Mouse (Mus musculus) MEL (cell line): Measurements from ENCODE around the gene Irgm1. TPM values are rescaled to one million over a fixed set of nuclear protein-coding genes. Genes with fewer than 3 reads are reported as not detected.

Source experiments
- DNase-seq: peaks from one replicate; pipeline ENCODE4 v3.0.0; 2011; ENCODE audit warnings: low read depth, low spot score
- H3K27ac ChIP-seq: 2 replicates; pipeline ENCODE4 v1.5.1; 2012; ENCODE audit warnings: low read depth, mild to moderate bottlenecking, control low read depth, low read length, moderate library complexity; ENCODE audit not compliant: control insufficient read depth
- H3K27me3 ChIP-seq, 2 experiments: fragments of 150-350 bp in 1 of 2; sonication (generic) in 1 of 2; 2 replicates each; pipeline ENCODE4 v1.6.1; 2012; ENCODE audit warnings: low read length in 2 of 2, mild to moderate bottlenecking in 2 of 2, improper control_type of control experiment in 1 of 2, moderate library complexity in 1 of 2; ENCODE audit not compliant: insufficient read depth in 2 of 2, control insufficient read depth in 1 of 2
- H3K36me3 ChIP-seq, 2 experiments: 2 replicates each; pipeline ENCODE4 v1.6.1; 2012 to 2014; ENCODE audit warnings: low read length in 2 of 2, improper control_type of control experiment in 1 of 2, inconsistent platforms in 1 of 2, mild to moderate bottlenecking in 1 of 2; ENCODE audit not compliant: insufficient read depth in 2 of 2, control insufficient read depth in 1 of 2
- H3K4me1 ChIP-seq, 2 experiments: fragments of 150-350 bp in 1 of 2; sonication (generic) in 1 of 2; 2 replicates each; pipeline ENCODE4 v1.6.1; 2012; ENCODE audit warnings: low read length in 2 of 2, improper control_type of control experiment in 1 of 2, mild to moderate bottlenecking in 1 of 2; ENCODE audit not compliant: insufficient read depth in 2 of 2, control insufficient read depth in 1 of 2
- H3K4me3 ChIP-seq, 2 experiments: fragments of 150-350 bp in 1 of 2; sonication (generic) in 1 of 2; 2 replicates each; pipeline ENCODE4 v1.5.1; 2012; ENCODE audit warnings: low read depth in 2 of 2, low read length in 2 of 2, mild to moderate bottlenecking in 2 of 2, moderate library complexity in 2 of 2, control low read depth in 1 of 2, improper control_type of control experiment in 1 of 2; ENCODE audit not compliant: control insufficient read depth in 1 of 2, insufficient read depth in 1 of 2
- H3K79me2 ChIP-seq: 2 replicates; pipeline ENCODE4 v1.6.1; 2012; ENCODE audit warnings: mild to moderate bottlenecking, low read length, moderate library complexity; ENCODE audit not compliant: control insufficient read depth, poor library complexity, insufficient read depth
- H3K9ac ChIP-seq: 2 replicates; pipeline ENCODE4 v1.6.1; 2012; ENCODE audit warnings: low read depth, mild to moderate bottlenecking, control low read depth, low read length, moderate library complexity; ENCODE audit not compliant: control insufficient read depth, poor library complexity, severe bottlenecking
- H3K9me3 ChIP-seq: fragments of 150-350 bp; sonication (generic); replicated peaks from 2 replicates; pipeline ENCODE4 v1.6.1; 2012; ENCODE audit warnings: mild to moderate bottlenecking, low read length, improper control_type of control experiment, moderate library complexity; ENCODE audit not compliant: insufficient read depth
- CHD1 ChIP-seq: IDR thresholded peaks from 2 replicates; pipeline ENCODE4 v1.6.1; 2012; ENCODE audit warnings: low read depth, mild to moderate bottlenecking, inconsistent platforms, low read length, improper control_type of control experiment
- CTCF ChIP-seq, 3 experiments: IDR thresholded peaks in 2 of 3; conservative IDR thresholded peaks in 1 of 3; 2 replicates each; pipeline ENCODE4 v1.5.1; 2011 to 2012; ENCODE audit warnings: low read length in 3 of 3, low read depth in 2 of 3, mild to moderate bottlenecking in 2 of 3, improper control_type of control experiment in 1 of 3, inconsistent platforms in 1 of 3, mixed read lengths in 1 of 3, moderate library complexity in 1 of 3; ENCODE audit not compliant: control insufficient read depth in 1 of 3, insufficient read depth in 1 of 3, poor library complexity in 1 of 3, severe bottlenecking in 1 of 3
- ELF1 ChIP-seq: IDR thresholded peaks from 2 replicates; pipeline ENCODE4 v1.6.1; 2014; ENCODE audit warnings: low read depth, mild to moderate bottlenecking, inconsistent platforms, low read length, improper control_type of control experiment, moderate library complexity
- EP300 ChIP-seq, 2 experiments: IDR thresholded peaks; 2 replicates each; pipeline ENCODE4 v1.6.1; 2011; ENCODE audit warnings: improper control_type of control experiment in 2 of 2, low read length in 2 of 2, low read depth in 1 of 2, mild to moderate bottlenecking in 1 of 2
- ETS1 ChIP-seq: IDR thresholded peaks from 2 replicates; pipeline ENCODE4 v1.6.1; 2012; ENCODE audit warnings: low read depth, mild to moderate bottlenecking, inconsistent platforms, low read length, improper control_type of control experiment, moderate library complexity
- HCFC1 ChIP-seq: IDR thresholded peaks from 2 replicates; pipeline ENCODE4 v1.6.1; 2012; ENCODE audit warnings: low read depth, mild to moderate bottlenecking, inconsistent platforms, low read length, improper control_type of control experiment, moderate library complexity
- KAT2A ChIP-seq: conservative IDR thresholded peaks from 2 replicates; pipeline ENCODE4 v1.6.1; 2012; ENCODE audit warnings: low read depth, low read length, improper control_type of control experiment, inconsistent platforms
- MAFK ChIP-seq: IDR thresholded peaks from 2 replicates; pipeline ENCODE4 v1.6.1; 2011; ENCODE audit warnings: low read depth, mild to moderate bottlenecking, low read length, improper control_type of control experiment, borderline replicate concordance
- MAX ChIP-seq: IDR thresholded peaks from 2 replicates; pipeline ENCODE4 v1.6.1; 2011; ENCODE audit warnings: low read length, improper control_type of control experiment
- MAZ ChIP-seq: IDR thresholded peaks from 2 replicates; pipeline ENCODE4 v1.6.1; 2012; ENCODE audit warnings: low read depth, mild to moderate bottlenecking, inconsistent platforms, low read length, improper control_type of control experiment
- MXI1 ChIP-seq: IDR thresholded peaks from 2 replicates; pipeline ENCODE4 v1.6.1; 2011; ENCODE audit warnings: mild to moderate bottlenecking, low read depth, low read length, improper control_type of control experiment
- MYB ChIP-seq: IDR thresholded peaks from 2 replicates; pipeline ENCODE4 v1.6.1; 2011; ENCODE audit warnings: mild to moderate bottlenecking, low read depth, low read length, improper control_type of control experiment
- MYC ChIP-seq: IDR thresholded peaks from 2 replicates; pipeline ENCODE4 v1.6.1; 2011; ENCODE audit warnings: low read depth, mild to moderate bottlenecking, low read length, improper control_type of control experiment, moderate library complexity
- NELFE ChIP-seq: IDR thresholded peaks from 2 replicates; pipeline ENCODE4 v1.6.1; 2011; ENCODE audit warnings: low read depth, low read length, improper control_type of control experiment
- POLR2A ChIP-seq, 2 experiments: IDR thresholded peaks; 2 replicates each; pipeline ENCODE4 v1.6.1; 2011 to 2012; ENCODE audit warnings: low read length in 2 of 2, mild to moderate bottlenecking in 2 of 2, control low read depth in 1 of 2, improper control_type of control experiment in 1 of 2, low read depth in 1 of 2, moderate library complexity in 1 of 2; ENCODE audit not compliant: control insufficient read depth in 1 of 2, insufficient read depth in 1 of 2, poor library complexity in 1 of 2
- POLR2AphosphoS2 ChIP-seq: IDR thresholded peaks from 2 replicates; pipeline ENCODE4 v1.6.1; 2011; ENCODE audit warnings: low read length, improper control_type of control experiment
- RAD21 ChIP-seq: IDR thresholded peaks from 2 replicates; pipeline ENCODE4 v1.6.1; 2011; ENCODE audit warnings: mild to moderate bottlenecking, low read depth, low read length, improper control_type of control experiment
- RCOR1 ChIP-seq: IDR thresholded peaks from 2 replicates; pipeline ENCODE4 v1.6.1; 2012; ENCODE audit warnings: low read depth, mild to moderate bottlenecking, inconsistent platforms, low read length, improper control_type of control experiment
- SIN3A ChIP-seq: IDR thresholded peaks from 2 replicates; pipeline ENCODE4 v1.6.1; 2012; ENCODE audit warnings: low read length, improper control_type of control experiment, inconsistent platforms
- TBP ChIP-seq: IDR thresholded peaks from 2 replicates; pipeline ENCODE4 v1.8.0; 2011; ENCODE audit warnings: low read depth, low read length, improper control_type of control experiment
- TCF12 ChIP-seq: IDR thresholded peaks from 2 replicates; pipeline ENCODE4 v1.6.1; 2014; ENCODE audit warnings: low read depth, mild to moderate bottlenecking, inconsistent platforms, low read length, improper control_type of control experiment, moderate library complexity
- ZC3H11A ChIP-seq: IDR thresholded peaks from 2 replicates; pipeline ENCODE4 v1.6.1; 2012; ENCODE audit warnings: low read depth, mild to moderate bottlenecking, inconsistent platforms, low read length, improper control_type of control experiment
- ZMIZ1 ChIP-seq: IDR thresholded peaks from 2 replicates; pipeline ENCODE4 v1.6.1; 2012; ENCODE audit warnings: low read depth, mild to moderate bottlenecking, inconsistent platforms, low read length, improper control_type of control experiment, moderate library complexity
- polyA plus RNA-seq, 2 experiments: library from polyadenylated mRNA; stranded (reverse) in 1 of 2; unstranded in 1 of 2; fragments of >175 nt in 1 of 2; fragments of >200 nt in 1 of 2; gene quantifications; 2 replicates each; pipeline versions ENCODE4 v1.2.1 to v1.2.4; 2012; ENCODE audit warnings: low replicate concordance in 2 of 2, low read depth in 1 of 2; ENCODE audit not compliant: insufficient read length in 2 of 2, insufficient read depth in 1 of 2, missing spikeins in 1 of 2
- total RNA-seq: library from RNA; depleted of rRNA; stranded (reverse); fragments of 300-350 nt; gene quantifications from 2 replicates; pipeline ENCODE4 v1.2.3, GENCODE M21; 2012; rRNA removed

Irgm1 gene
- total RNA-seq = 7.5 and 10.7 TPM in 2 replicates
- polyA plus RNA-seq = 10 to 100 TPM in 1 of 2 experiments, not detected in 1; 10.0 TPM

DNA sequence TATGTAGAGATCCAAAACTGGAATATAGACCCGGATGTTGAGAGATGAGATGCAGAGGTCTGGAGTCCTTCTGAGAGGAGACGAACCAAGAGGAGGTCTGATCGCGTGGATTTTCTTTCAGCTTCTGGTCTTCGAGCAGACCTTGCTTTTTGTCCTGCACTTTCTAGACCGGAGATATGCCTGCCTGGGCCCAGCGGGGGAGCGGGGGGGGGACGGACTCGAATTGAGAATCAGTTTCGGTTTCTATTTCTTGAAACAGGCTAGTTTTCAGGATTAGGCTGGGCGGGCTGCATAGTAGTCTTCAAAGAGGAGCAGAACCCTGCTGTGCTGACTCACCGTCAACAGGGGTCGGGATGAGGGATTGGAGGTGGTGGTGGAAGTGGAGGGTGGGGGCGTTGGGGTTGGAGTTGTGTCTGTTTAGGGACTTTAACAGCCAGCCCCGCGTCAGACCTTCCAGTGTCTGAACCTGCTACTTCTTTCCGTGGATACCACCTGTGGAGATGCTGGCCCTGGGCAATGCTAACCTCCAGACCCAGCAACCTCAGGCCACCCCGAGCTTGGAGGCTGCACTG, at the start of gene Irgm1:
Irgm1 (minus strand) TSS at position 483 of the 572 bp plus-strand sequence.
- Histone ChIP-seq H3K4me3 (peak within 1 kb of the TSS; percentile 65 to 86), H3K9me3 (no peaks in the 10 kb centered on the region), H3K27me3 (no peaks in the 10 kb centered on the region), H3K27ac (peak within 1 kb of the TSS; percentile 95), H3K36me3 (peaks cover 0 to 23% of the 10 kb centered on the region in 2 experiments; a peak in 2 of 4 replicates), H3K9ac (peak within 1 kb of the TSS; percentile 89), H3K4me1 (peaks cover 12 to 35% of the 10 kb centered on the region in 2 experiments), H3K79me2 (peaks cover 16% of the 10 kb centered on the region; the same call in 1 of the 2 replicates)
- TF ChIP-seq ELF1 (peak; percentile 54; the same call in 1 of the 2 replicates), MAZ (peak; percentile 81; the same call in 1 of the 2 replicates), TCF12 (0 out of 2 replicates have a peak, but pooled peaks have one; percentile 39), RCOR1 (0 out of 2 replicates have a peak, but pooled peaks have one; percentile 9), ZC3H11A (no peak), POLR2AphosphoS2 (0 out of 2 replicates have a peak, but pooled peaks have one; percentile 10), CHD1 (peak; percentile 10; the same call in 1 of the 2 replicates), EP300 (IDR thresholded peaks at IDR 0.05; ENCODE audit: low read depth in 1 of 2, low read length in 2 of 2) (peak in 1 of 2 experiments; percentile 14; a peak in 2 of 4 replicates), MXI1 (peak; percentile 31), RAD21 (no peak), POLR2A (IDR thresholded peaks at IDR 0.05; ENCODE audit: control insufficient read depth in 1 of 2, insufficient read depth in 1 of 2, low read depth in 1 of 2, low read length in 2 of 2, poor library complexity in 1 of 2) (peak; percentile 42 to 62; a peak in 2 of 4 replicates), HCFC1 (0 out of 2 replicates have a peak, but pooled peaks have one; percentile 39), ETS1 (peak; percentile 93), MAFK (0 out of 2 replicates have a peak, but pooled peaks have one; percentile 8), MYB (peak; percentile 7; the same call in 1 of the 2 replicates), NELFE (no peak; the same call in 1 of the 2 replicates), SIN3A (no peak; the same call in 1 of the 2 replicates), MYC (0 out of 2 replicates have a peak, but pooled peaks have one; percentile 30), TBP (peak; percentile 51; the same call in 1 of the 2 replicates), KAT2A (no peak), CTCF (IDR thresholded peaks at IDR 0.05 in 2 of 3, conservative IDR thresholded peaks at IDR 0.05 in 1 of 3; ENCODE audit: control insufficient read depth in 1 of 3, insufficient read depth in 1 of 3, low read depth in 2 of 3, low read length in 3 of 3, poor library complexity in 1 of 3, severe bottlenecking in 1 of 3) (peak in 1 of 3 experiments; percentile 14; a peak in 1 of 6 replicates), MAX (peak; percentile 3; the same call in 1 of the 2 replicates), ZMIZ1 (0 out of 2 replicates have a peak, but pooled peaks have one; percentile 0)
- peak; percentile 88 for DNase-seq
